Mouse (Mus musculus) intestine, embryonic 16.5 days (tissue): ENCODE data around the gene Dhx57. TPM values are rescaled to one million over a fixed set of nuclear protein-coding genes. Genes with fewer than 3 reads are reported as not detected.
"Not testable (repeated sequence)": the region's sequence is repeated elsewhere in the genome, so short reads cannot be mapped to it uniquely, and the experiment has no call there.

ENCODE experiments used
- ATAC-seq: fragments of 200-750 bp; cut with Nextera tagmentation; 2 replicates; pipeline ENCODE4 v1.8.0; 2017; ENCODE audit warnings: moderate TSS enrichment, moderate library complexity
- H3K27ac ChIP-seq: fragments of 300-500 bp; sonication (generic); 2 replicates; pipeline ENCODE4 v1.5.1; 2014; ENCODE audit warnings: mild to moderate bottlenecking, low read length
- H3K27me3 ChIP-seq: fragments of 300-500 bp; sonication (generic); replicated peaks from 2 replicates; pipeline ENCODE4 v1.6.1; 2014; ENCODE audit warnings: low read length, control low read depth, mixed read lengths; ENCODE audit not compliant: control insufficient read depth, insufficient read depth
- H3K36me3 ChIP-seq: fragments of 300-500 bp; sonication (generic); 2 replicates; pipeline ENCODE4 v1.6.1; 2014; ENCODE audit warnings: low read length, control low read depth; ENCODE audit not compliant: control insufficient read depth, insufficient read depth
- H3K4me1 ChIP-seq: fragments of 300-500 bp; sonication (generic); 2 replicates; pipeline ENCODE4 v1.6.1; 2014; ENCODE audit warnings: low read length, control low read depth, mixed read lengths; ENCODE audit not compliant: control insufficient read depth, insufficient read depth
- H3K4me2 ChIP-seq: fragments of 300-500 bp; sonication (generic); 2 replicates; pipeline ENCODE4 v1.6.1; 2014; ENCODE audit warnings: low read depth, low read length, control low read depth
- H3K4me3 ChIP-seq: fragments of 300-500 bp; sonication (generic); 2 replicates; pipeline ENCODE4 v1.5.1; 2014; ENCODE audit warnings: mild to moderate bottlenecking, low read length
- H3K9ac ChIP-seq: fragments of 300-500 bp; sonication (generic); 2 replicates; pipeline ENCODE4 v1.6.1; 2014; ENCODE audit warnings: low read depth, low read length
- H3K9me3 ChIP-seq: fragments of 300-500 bp; sonication (generic); 2 replicates; pipeline ENCODE4 v1.6.1; 2016; ENCODE audit warnings: low read length, control low read depth; ENCODE audit not compliant: control insufficient read depth
- WGBS: fragments of 180-500 bp; shearing (Covaris S2); extraction: QIAGEN DNeasy Blood & Tissue Kit; methylation state at CpG from one replicate; pipeline ENCODE4 v1.1.7; 2014; 5-methylcytosine and 5-hydroxymethylcytosine counted together
- polyA plus RNA-seq: library from polyadenylated mRNA; unstranded; fragments of >200 nt; fragmentation: Nextera tagmentation; extraction: Ambion mirVana; gene quantifications from 2 replicates; pipeline ENCODE4 v1.2.1, GENCODE M21; 2015

Dhx57 gene
- polyA plus RNA-seq, 1 experiment from 2014 or later: 10.0 TPM

DNA sequence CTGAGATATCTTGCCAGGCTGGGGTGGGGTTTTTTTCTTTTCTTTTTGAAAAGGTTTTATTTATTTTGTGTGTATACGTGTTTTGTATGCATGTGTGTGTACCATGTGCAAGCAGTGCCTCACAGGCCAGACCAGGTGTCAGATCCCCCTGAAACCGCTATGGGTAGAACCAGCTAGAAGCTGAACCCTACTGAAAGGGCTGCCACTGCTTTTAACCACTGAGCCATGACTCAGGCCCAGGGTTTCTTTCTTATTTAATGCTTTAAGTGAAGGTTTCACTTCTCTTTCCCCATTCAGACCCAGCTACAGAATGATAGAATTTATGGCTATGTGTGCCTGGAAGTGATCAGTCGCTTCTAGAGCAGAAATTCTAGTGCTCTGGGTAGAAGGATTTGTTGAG lies 53.5 kb downstream of the Dhx57 start:
- Histone ChIP-seq H3K27ac (no peak overlapping the region), H3K4me1 (no peaks in the 10 kb centered on the region), H3K27me3 (no peaks in the 10 kb centered on the region), H3K36me3 (peaks cover 13% of the 10 kb centered on the region), H3K4me2 (no peak overlapping the region), H3K4me3 (no peak overlapping the region), H3K9ac (no peak overlapping the region), H3K9me3 (no peaks in the 10 kb centered on the region)
- ATAC-seq: no peak
- 88% methylated on average over 3 of the region's 3 CpGs for WGBS

DNA sequence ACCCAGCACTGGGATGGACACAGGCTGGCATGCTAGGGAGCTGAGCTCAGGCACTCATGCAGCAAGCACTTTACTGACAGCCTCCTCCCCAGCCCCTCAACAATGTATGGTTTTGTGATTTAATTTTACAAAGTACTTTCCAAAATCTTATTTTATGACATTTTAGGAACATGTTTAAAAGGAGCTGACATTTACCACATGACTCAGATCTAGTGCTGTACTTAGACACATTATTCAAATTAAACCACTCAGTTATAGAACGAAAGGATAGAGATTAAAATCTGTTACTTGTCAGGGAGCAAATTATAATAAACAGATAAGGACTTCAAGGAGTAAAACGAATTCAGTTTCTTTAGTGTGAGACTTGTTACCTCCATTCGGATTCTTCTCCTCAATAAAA lies 54.8 kb downstream of the Dhx57 start:
- H3K4me2 ChIP-seq: no peak overlapping the region
- ATAC-seq: no peak
- H3K4me1 ChIP-seq: no peaks in the 10 kb centered on the region
- peaks cover 8% of the 10 kb centered on the region for H3K36me3 ChIP-seq
- H3K27ac ChIP-seq: no peak overlapping the region
- no peaks in the 10 kb centered on the region for H3K9me3 ChIP-seq
- 79% methylated on average over 3 of the region's 3 CpGs for WGBS
- H3K27me3 ChIP-seq: no peaks in the 10 kb centered on the region
- H3K4me3 ChIP-seq: no peak overlapping the region
- H3K9ac ChIP-seq: no peak overlapping the region

DNA sequence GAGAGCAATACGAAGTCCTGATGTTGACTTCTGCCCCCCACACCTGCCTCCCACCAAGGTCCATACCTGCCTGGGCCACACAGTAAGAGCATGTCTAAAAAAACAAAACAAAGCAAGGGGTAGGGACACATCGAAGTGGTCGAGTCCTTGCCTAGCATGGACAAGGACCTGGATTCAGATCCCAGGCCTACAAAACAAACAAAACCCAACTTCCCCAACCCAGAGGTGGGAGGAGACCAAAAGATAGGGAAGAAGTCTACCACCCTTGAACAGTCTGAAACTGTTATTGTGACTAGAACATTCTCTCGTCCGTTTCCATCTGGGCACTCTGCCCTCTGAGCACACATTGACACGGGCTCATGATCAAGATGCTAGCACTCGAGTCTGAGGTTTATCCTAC lies 55.9 kb downstream of the Dhx57 start:
- Histone ChIP-seq H3K4me1 (no peaks in the 10 kb centered on the region), H3K27ac (no peak overlapping the region), H3K9ac (no peak overlapping the region), H3K4me3 (no peak overlapping the region), H3K36me3 (0 out of 2 replicates have a peak, but pooled peaks cover 3% of the 10 kb centered on the region), H3K9me3 (no peaks in the 10 kb centered on the region), H3K4me2 (no peak overlapping the region), H3K27me3 (no peaks in the 10 kb centered on the region)
- WGBS: 82% methylated on average over 7 of the region's 7 CpGs
- ATAC-seq: no peak

DNA sequence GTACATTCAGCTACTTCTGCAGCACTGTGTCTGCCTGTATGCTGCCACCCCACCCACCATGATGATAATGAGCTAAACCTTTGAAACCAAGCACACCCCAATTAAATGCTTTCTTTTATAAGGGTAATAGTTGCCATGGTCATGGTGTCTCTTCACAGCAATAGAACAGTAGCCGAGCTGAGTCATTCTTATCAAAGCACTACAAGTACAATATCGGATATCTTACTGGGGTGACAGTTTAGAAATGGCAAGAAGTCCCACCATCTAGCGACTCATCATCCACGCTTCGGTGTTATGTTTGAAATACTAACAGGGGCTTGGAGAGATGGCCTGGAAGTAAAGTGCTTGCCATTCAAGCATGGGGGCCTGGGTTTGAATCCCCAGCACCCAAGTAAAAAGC lies 56.4 kb downstream of the Dhx57 start:
- ATAC-seq: no peak
- Histone ChIP-seq H3K4me1 (no peaks in the 10 kb centered on the region), H3K27ac (no peak overlapping the region), H3K9me3 (no peaks in the 10 kb centered on the region), H3K36me3 (0 out of 2 replicates have a peak, but pooled peaks cover 3% of the 10 kb centered on the region), H3K4me3 (no peak overlapping the region), H3K9ac (no peak overlapping the region), H3K27me3 (no peaks in the 10 kb centered on the region), H3K4me2 (no peak overlapping the region)
- WGBS: 88% methylated on average over 5 of the region's 5 CpGs

DNA sequence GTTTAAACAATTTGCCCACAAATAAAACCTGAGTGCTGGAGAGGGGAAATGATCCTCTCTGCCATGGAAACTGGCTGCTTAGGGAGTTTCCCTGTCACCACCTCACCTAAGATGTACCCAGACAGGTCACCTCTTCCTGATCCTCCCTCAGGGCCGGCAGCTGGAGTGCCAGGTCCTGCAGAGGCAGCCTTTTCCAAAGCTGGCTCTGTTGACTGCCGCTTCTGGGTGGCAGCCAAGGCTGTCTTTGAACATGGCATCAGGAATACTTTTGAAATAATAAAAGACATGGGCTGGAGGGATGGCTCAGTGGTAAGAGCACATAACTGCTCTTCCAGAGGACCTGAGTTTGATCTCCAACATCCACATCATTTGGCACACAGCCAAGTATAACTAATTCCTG lies 60.9 kb downstream of the Dhx57 start:
- Histone ChIP-seq H3K9me3 (no peaks in the 10 kb centered on the region), H3K27ac (no peak overlapping the region), H3K36me3 (no peaks in the 10 kb centered on the region), H3K27me3 (no peaks in the 10 kb centered on the region), H3K9ac (no peak overlapping the region), H3K4me2 (no peak overlapping the region), H3K4me3 (no peak overlapping the region), H3K4me1 (peaks cover 4% of the 10 kb centered on the region; the same call in 1 of the 2 replicates)
- ATAC-seq: no peak
- 77% methylated on average over 2 of the region's 2 CpGs for WGBS

DNA sequence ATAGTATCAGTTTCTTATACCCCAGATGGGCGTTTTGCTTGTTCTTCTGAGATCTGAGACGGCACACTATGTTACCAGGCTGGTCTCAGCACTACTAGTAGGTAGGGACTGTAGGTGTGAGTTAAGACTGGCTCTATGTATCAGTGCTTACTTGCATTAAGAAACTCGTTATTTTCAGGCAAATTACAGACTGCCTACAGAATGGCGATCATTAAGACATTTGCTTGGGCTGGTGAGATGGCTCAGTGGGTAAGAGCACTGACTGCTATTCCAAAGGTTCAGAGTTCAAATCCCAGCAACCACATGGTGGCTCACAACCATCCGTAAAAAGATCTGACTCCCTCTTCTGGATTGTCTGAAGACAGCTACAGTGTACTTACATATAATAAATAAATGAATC lies 65.1 kb downstream of the Dhx57 start:
- Histone ChIP-seq H3K9ac (peak overlapping the region; percentile 73), H3K4me2 (peak overlapping the region; percentile 72), H3K27ac (peak overlapping the region; percentile 86; the same call in 1 of the 2 replicates), H3K4me3 (peak overlapping the region; percentile 65)
- WGBS: 37% methylated on average over 5 of the region's 5 CpGs
- H3K36me3 ChIP-seq, H3K4me1 ChIP-seq, H3K27me3 ChIP-seq, H3K9me3 ChIP-seq, ATAC-seq: not testable (repeated sequence)

DNA sequence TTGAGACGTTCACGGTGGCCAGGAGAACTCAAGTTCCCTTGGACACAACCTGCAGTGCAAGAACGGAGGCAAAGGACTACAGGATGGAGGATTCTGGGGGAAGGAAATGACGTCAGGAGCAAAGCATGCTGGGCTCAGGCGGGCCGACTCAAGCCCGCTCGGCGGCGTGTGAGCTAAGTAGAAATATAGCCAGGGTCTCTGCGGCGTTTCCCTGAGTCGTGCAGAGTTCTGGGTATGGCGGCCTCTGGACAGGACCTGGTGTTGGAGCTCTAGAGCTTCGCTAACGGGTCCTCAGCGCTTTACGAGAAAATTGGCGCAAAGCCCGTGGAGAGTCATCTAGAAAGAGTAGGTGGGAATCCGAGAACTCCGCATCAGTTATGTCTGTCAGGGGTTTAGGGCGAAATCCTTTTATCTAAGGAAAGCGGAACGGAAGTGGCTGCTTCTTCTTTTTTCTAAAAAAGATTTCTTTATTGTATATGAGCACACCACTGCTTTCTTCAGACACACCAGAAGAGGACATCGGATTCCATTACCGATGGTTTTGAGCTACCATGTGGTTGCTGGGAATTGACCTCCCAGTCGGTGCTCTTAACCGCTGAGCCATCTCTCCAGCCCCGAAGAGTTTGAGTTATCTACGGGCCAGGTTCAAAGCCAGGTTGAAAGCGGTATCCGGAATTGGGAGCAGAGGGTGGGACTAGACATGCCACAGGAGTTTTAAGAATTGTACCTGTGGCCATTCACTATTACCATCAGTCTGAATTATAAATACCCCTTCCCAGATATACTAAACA lies 65.8 kb downstream of the Dhx57 start, which contains the start of gene Gemin6:
Gene Gemin6, plus strand, starts transcription at position 116 of the 791 bp plus-strand sequence.
- Histone ChIP-seq H3K4me1 (peaks cover 4% of the 10 kb centered on the region; the same call in 1 of the 2 replicates), H3K9ac (peak within 1 kb of the TSS; percentile 73), H3K27me3 (no peaks in the 10 kb centered on the region), H3K4me3 (peak within 1 kb of the TSS; percentile 65), H3K27ac (peak within 1 kb of the TSS; percentile 86), H3K4me2 (peak within 1 kb of the TSS; percentile 72), H3K9me3 (no peaks in the 10 kb centered on the region), H3K36me3 (no peaks in the 10 kb centered on the region)
- ATAC-seq: peak; percentile 99
- WGBS: under 1% methylated on average over 33 of the region's 33 CpGs

DNA sequence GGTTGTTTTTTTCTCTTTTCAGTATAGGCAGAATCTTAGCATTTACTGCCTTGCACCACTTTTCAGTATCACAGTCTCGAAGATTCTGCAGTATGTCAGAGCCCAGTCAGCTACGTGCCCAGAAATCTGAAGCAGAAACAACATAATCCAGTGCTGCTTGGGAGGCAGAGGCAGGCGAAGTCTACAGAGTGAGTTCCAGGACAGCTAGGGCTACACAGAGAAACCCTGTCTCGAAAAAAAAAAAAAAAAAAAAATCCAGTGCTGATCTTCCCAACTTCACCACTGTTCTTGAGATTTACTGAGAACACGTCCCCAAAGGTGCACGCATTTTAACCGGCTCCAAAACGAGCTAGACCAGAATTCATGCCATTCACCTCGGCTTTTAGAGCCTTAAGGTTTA lies 66.4 kb downstream of the Dhx57 start:
- 5% methylated on average over 9 of the region's 9 CpGs for WGBS
- no peaks in the 10 kb centered on the region for H3K9me3 ChIP-seq
- peaks cover 4% of the 10 kb centered on the region; the same call in 1 of the 2 replicates for H3K4me1 ChIP-seq
- peak overlapping the region; percentile 65 for H3K4me3 ChIP-seq
- no peaks in the 10 kb centered on the region for H3K27me3 ChIP-seq
- ATAC-seq: peak; percentile 64
- no peaks in the 10 kb centered on the region for H3K36me3 ChIP-seq
- H3K4me2 ChIP-seq: peak overlapping the region; percentile 72
- H3K27ac ChIP-seq: peak overlapping the region; percentile 86
- H3K9ac ChIP-seq: peak overlapping the region; percentile 73

DNA sequence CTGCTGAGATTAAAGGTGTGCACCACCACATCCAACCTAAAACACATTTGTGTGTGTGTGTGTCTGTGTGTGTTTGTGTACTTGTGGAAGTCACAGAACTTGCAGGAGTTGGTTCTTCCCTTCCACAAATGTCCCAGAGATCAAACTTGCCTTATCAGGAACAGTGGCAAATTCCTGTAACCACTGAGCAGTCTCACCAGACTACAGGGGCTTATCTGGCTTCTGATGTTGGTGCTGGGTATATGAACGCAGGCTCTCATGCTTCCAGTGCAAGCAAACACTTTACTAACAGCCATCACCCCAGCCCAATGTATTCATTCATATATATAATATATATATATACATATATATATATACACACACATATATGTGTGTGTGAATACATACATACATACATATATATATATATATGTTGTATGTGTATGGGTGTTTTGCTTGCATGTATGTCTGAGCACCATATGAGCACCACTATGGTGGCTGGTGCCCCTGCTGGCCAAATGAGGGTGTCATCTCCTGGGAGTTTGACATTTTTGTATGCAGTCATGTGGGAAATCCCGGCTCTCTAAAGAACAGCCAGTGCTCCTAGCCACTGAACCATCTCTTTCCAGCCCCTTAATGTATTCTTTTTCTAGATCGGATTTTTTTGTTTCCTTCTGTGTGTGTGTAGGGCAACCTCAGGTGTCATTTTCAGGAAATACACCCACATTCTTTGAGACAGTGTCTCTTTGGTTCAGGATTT lies 68.2 kb downstream of the Dhx57 start:
- H3K4me3 ChIP-seq: no peak overlapping the region
- H3K36me3 ChIP-seq: no peaks in the 10 kb centered on the region
- no peak overlapping the region for H3K9ac ChIP-seq
- H3K4me1 ChIP-seq: peaks cover 4% of the 10 kb centered on the region; the same call in 1 of the 2 replicates
- no peak overlapping the region for H3K4me2 ChIP-seq
- 75% methylated on average over 3 of the region's 3 CpGs for WGBS
- no peaks in the 10 kb centered on the region for H3K9me3 ChIP-seq
- H3K27ac ChIP-seq: no peak overlapping the region
- no peaks in the 10 kb centered on the region for H3K27me3 ChIP-seq
- no peak for ATAC-seq
